Mouse (Mus musculus) embryonic fibroblast, embryonic 13.5 days (primary cell): ENCODE results near the gene Ppp4r1. TPM values are rescaled to one million over a fixed set of nuclear protein-coding genes. Genes with fewer than 3 reads are reported as not detected.

Source experiments
- H3K27ac ChIP-seq: 2 replicates; pipeline ENCODE4 v1.5.1; 2012; ENCODE audit warnings: low read length, control low read depth, inconsistent platforms; ENCODE audit not compliant: insufficient read depth
- H3K4me1 ChIP-seq: 2 replicates; pipeline ENCODE4 v1.6.1; 2011; ENCODE audit warnings: low read length; ENCODE audit not compliant: control insufficient read depth, insufficient read depth
- H3K4me3 ChIP-seq: 2 replicates; pipeline ENCODE4 v1.5.1; 2011; ENCODE audit warnings: mild to moderate bottlenecking, control low read depth, low read length; ENCODE audit not compliant: insufficient read depth
- CTCF ChIP-seq: IDR thresholded peaks from 2 replicates; pipeline ENCODE4 v1.5.1; 2011; ENCODE audit warnings: mild to moderate bottlenecking, control low read depth, low read length, moderate library complexity, borderline replicate concordance; ENCODE audit not compliant: insufficient read depth
- POLR2A ChIP-seq: IDR thresholded peaks from 2 replicates; pipeline ENCODE4 v1.6.1; 2011; ENCODE audit warnings: low read depth, mild to moderate bottlenecking, control low read depth, low read length, moderate library complexity
- polyA plus RNA-seq: library from polyadenylated mRNA; stranded (reverse); fragments of >200 nt; gene quantifications from 2 replicates; pipeline ENCODE4 v1.2.4, GENCODE M21; 2011; ENCODE audit warnings: low read depth; ENCODE audit not compliant: missing spikeins, insufficient read length

Gene Ppp4r1
- polyA plus RNA-seq, 1 experiment, result 102 TPM

DNA sequence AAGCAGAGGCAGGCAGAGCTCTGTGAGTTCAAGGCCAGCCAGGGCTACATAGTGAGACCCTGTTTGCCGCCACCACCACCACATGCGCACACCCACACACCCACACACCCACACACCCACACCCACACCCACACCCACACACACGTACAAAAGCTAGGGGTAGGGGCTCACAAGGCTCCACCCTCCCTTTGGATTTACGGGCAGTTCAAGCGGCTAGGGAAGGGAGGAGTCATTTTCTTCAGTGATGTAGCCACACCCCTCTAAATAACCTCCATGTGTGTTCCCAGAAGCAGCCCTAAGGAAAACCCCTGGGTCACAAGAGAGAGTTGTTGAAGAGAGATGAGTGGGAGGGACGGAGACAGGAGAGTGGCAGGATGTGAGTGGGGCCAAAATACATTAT, 94.7 kb downstream of the Ppp4r1 start:
- no peak for TF ChIP-seq POLR2A
- TF ChIP-seq CTCF, result no peak

DNA sequence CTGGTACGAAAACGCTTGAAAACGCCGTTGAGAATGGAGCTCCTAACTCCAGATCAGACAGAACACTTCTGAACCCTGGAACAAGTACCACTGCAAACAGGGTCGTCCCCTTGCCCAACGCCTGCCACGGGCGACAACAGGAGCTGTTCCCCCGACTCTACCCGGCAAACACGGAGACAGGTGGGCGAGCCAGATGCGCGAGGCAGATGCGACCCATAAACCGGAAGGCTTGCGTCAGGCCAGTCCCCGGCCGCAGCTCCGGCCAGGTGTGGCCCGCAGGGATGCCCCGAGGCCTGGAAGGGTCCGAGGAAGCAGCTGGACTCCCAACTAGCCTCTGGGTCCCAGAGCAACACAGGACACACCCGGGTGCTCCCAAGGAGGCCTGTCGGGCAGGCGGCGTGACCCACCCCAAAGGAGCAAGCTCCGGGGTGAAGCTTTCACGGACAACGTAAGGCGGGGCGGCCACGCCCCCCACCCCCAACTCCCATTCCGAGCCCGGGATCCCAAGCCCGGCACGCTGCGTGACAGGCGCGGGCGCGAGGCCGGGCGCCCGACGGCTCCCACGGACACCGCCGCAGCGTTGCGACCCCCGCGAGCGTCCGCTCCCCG, 101.8 kb downstream of the Ppp4r1 start:
- H3K27ac ChIP-seq, result peak overlapping the region; percentile 45; the same call in 1 of the 2 replicates
- H3K4me1 ChIP-seq, result no peaks in the 10 kb centered on the region; the same call in 1 of the 2 replicates
- no peak for TF ChIP-seq CTCF
- TF ChIP-seq POLR2A, result no peak
- peak overlapping the region; percentile 78 for H3K4me3 ChIP-seq

More for the DNA sequence above, 94.7 kb downstream of the Ppp4r1 start:
- no peak overlapping the region for H3K4me3 ChIP-seq
- peaks cover 2% of the 10 kb centered on the region; the same call in 1 of the 2 replicates for H3K4me1 ChIP-seq
- no peak overlapping the region for H3K27ac ChIP-seq

- no peaks in the 10 kb centered on the region; the same call in 1 of the 2 replicates for H3K4me1 ChIP-seq
- peak; percentile 80 for TF ChIP-seq POLR2A
- TF ChIP-seq CTCF, result no peak
Measured at GRCm38 (mm10) chr17:65884691-65885397, 102.5 kb downstream of the Ppp4r1 start.

GRCm38 (mm10) chr17:65885398-65885696, 103.0 kb downstream of the Ppp4r1 start:
- peak overlapping the region; percentile 67 for H3K4me3 ChIP-seq
- TF ChIP-seq POLR2A, result no peak; the same call in 1 of the 2 replicates
- no peak for TF ChIP-seq CTCF
- no peaks in the 10 kb centered on the region; the same call in 1 of the 2 replicates for H3K4me1 ChIP-seq
- peak overlapping the region; percentile 85 for H3K27ac ChIP-seq

More at GRCm38 (mm10) chr17:65884691-65885397, 102.5 kb downstream of the Ppp4r1 start:
- Histone ChIP-seq H3K27ac (peak overlapping the region; percentile 85), H3K4me3 (peak overlapping the region; percentile 78)

DNA sequence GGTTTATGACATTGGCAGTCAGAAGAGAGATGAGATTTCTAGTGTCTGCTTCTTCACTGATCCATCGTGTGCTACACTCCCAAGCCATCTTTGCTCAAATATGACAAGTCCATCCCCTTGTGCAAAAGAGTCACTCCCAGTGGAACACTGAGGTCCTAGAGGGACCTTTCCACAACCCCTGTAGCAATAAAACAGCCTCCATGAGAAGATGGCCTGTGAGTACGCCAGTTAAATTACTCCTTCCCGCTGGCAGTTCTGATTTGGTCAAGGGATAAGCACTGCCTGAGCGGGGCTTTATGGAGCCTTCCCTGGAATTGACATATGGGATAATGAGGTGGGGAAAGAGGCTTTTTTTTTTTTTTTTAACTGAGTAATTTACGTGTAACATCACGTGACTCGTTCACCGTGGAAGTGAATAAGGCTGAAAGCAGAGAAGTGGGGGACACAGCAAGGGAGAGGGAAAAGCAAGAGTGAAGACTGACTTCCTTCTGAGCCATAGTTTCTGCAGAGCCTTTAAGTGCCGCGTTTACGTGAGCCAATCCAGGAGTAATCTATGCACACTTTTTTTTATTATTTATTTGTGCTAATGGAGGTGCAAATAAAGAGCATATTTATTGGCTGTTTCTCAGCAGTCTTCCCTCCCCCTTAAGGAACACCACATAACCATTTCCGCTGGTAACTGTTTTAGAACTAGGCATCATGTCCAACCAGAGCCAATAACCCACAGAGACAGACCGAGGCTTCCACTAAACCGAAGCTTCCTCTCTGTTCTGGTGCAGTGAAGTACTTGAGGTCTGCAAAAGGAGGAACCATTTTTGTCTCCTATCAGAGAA, 103.5 kb downstream of the Ppp4r1 start, which contains the start of gene Ralbp1:
Gene Ralbp1 (minus strand): TSS at position 102 of the 833 bp plus-strand sequence.
- no peaks in the 10 kb centered on the region; the same call in 1 of the 2 replicates for H3K4me1 ChIP-seq
- TF ChIP-seq CTCF (no peak), POLR2A (peak; percentile 21)
- peak within 1 kb of the TSS; percentile 78 for H3K4me3 ChIP-seq

DNA sequence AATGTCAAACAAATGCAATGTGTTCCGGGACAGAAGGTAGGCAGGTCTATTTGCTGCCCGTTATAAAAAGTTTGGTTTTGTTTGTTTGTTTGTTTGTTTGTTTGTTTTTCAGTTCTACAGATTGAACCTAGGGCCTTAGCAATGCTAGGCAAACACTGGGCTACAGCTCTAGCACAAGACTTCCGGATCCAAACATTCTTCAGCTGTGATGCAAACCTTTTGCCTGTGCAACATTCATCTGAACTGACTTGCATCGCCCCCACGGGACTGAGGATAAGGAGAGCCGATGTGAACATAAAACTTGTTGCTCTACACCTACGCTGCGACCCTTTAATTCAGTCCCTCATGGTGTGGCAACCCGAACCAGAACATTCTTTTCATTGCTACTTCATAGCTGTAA, 104.2 kb downstream of the Ppp4r1 start:
- TF ChIP-seq CTCF (no peak), POLR2A (no peak)
- H3K27ac ChIP-seq, result peak overlapping the region; percentile 85
- H3K4me3 ChIP-seq, result no peak overlapping the region
- no peaks in the 10 kb centered on the region; the same call in 1 of the 2 replicates for H3K4me1 ChIP-seq

More for the DNA sequence above, 103.5 kb downstream of the Ppp4r1 start, which contains the start of gene Ralbp1:
- H3K27ac ChIP-seq, result peak within 1 kb of the TSS; percentile 85

DNA sequence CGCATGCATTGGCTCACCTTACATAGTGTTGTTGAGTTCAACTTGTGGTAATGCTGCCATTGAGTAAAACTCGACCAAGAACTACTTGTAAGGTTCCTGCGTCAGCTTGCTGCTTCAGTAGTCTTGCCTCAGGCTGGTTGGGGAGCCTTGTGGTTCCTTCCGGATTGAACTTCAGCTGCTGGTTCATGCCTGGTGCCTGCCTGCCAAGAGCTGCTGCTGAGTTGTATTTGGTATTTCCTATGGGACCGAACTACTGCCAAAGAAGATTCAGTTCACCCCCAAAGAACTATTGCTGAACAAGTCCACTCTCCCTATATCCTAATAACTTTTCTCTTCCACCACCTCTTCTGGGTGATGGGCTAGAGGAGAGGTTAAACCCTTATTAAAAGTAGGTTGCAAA, 107.1 kb downstream of the Ppp4r1 start:
- Histone ChIP-seq H3K4me1 (no peaks in the 10 kb centered on the region; the same call in 1 of the 2 replicates), H3K4me3 (no peak overlapping the region), H3K27ac (no peak overlapping the region)
- no peak for TF ChIP-seq CTCF
- TF ChIP-seq POLR2A, result no peak

Other genes with a start within 250 kb of the Ppp4r1 start
- not detected in 2 replicates for gene Tmem232, start 241.8 kb upstream of the Ppp4r1 start, polyA plus RNA-seq
- gene Vapa, start 169.0 kb upstream of the Ppp4r1 start, polyA plus RNA-seq, result 202 and 238 TPM in 2 replicates
- not detected in 2 replicates for gene Txndc2, start 140.4 kb upstream of the Ppp4r1 start, polyA plus RNA-seq
- gene Rab31, start 9.8 kb upstream of the Ppp4r1 start, polyA plus RNA-seq, result 57.7 and 59.6 TPM in 2 replicates
- gene Ralbp1, start 103.2 kb downstream of the Ppp4r1 start, polyA plus RNA-seq, result 34.8 and 36.0 TPM in 2 replicates
- 122 and 126 TPM in 2 replicates for gene Twsg1, start 168.7 kb downstream of the Ppp4r1 start, polyA plus RNA-seq